Mouse (Mus musculus): Measurements from ENCODE around the gene Gm38655. TPM values are rescaled to one million over a fixed set of nuclear protein-coding genes. Genes with fewer than 3 reads are reported as not detected.
A peak's percentile ranks its signal among the peaks of the same experiment; 100 is the strongest.
"Not testable (repeated sequence)": the region's sequence is repeated elsewhere in the genome, so short reads cannot be mapped to it uniquely, and the experiment has no call there.

Gm38655 gene
- total RNA-seq, 2 experiments from 2014 or later = not detected

DNA sequence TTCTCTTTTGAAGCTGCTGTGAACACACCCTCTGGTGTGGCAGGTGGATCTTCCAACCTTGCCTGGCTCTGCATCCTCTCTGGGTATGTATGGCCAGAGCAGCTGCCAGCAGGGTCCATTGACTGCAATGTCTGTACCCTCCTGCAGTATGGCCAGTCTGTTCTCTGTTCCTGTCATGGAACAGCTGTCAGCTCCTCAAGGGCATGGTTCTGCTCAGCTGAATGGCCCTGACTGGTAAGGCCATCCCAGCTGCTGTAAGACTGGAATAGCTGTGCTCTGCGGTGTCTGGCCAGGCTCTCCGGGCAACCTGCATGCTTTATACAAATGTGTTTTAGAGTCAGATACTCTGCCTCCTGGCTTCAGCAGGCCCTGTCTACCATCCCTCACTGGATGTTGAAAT lies 5.6 kb downstream of the Gm38655 start:
- no peak for DNase-seq

DNA sequence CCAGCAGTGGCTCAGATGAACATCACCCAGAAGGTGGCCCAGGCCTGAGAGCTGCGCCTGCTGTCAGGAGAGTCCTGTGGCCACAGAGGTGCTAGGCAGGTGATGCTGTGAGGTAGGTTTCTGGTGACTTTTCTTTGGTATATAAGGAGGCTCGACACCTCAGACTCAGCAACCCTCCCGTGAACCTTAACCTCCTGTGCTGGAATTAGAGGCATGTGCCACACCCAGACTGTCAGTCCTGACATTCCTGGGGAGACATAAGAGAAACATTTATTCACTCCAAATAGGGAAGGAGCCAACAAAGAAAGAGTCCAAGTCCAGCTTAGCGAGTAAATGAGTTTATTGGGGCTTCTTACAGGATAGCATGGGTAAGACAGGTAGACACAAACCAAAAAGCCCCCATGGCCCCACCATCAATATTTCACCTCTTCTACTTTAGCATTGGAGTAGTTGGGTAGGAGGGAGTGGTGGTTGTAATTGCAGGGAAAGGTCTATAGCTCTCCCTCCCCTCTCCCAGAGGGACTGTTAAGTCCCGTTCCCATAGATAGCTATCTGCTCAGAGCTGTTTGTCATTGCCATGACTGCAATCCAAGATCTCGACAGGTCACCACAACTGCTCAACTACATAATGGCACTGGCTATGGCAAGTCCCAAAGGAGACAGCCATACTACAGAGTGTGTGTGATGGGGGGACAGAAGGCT lies 9.2 kb downstream of the Gm38655 start:
- DNase-seq = no peak

DNA sequence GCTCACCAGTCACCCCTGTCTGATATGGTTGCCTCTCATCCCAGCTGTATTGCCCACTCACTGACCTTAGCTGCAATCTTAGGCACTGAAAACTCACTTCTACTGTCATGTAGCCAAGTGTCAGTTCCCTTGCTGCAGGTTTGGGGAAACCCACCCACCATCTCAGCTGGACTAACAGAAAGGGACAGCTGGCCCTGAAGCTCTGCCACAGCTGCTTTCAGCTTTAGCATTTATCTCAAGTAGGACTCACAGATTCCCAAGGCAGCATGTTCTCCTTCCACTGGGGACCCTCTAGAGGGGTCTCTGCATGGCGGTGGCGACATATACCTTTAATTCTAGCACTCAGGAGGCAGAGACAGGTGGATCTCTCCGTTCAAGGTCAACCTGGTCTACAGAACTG lies 10.5 kb downstream of the Gm38655 start:
- DNase-seq = no peak

DNA sequence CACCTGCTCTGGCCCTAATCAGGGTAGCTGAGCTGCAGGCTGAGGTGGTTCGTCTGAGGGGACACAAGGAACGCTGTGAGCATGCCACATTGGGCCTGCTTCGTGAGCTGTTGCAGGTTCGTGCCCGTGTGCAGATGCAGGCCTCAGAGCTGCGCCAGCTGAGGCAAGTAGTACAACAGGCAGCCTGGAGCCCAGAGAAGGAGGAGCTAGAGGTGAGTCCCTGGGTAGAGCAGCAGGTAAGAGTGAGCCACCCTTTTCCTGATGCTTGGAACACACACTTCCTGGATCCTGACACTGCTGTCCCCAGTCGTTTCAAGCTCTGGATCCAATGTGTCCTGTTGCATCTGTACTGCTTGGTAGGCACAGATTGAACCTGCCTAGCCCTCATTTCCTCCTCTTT lies 11.9 kb downstream of the Gm38655 start:
- no peak for DNase-seq

DNA sequence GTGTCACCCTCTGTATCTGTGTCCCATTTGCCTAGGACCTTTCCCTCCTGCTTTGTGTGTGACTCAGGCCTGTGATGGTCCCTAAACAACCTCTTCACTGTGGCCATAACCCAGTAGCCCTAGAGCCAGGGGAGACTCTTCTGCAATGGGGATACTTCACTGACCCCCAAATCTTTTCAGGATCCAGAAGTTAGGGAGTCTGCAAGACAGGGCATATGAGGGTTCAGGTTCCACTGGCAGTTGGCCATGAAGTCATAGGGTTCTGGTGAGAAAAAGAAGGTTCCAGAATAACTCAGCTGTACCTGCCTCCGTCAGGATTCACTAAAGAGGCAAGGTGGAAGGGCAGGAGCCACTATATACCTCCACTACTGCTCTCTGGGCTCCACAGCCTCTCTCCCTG lies 13.1 kb downstream of the Gm38655 start, which contains the start of gene Ccdc154:
TSS of gene Ccdc154 (plus strand) at position 301 of the 400 bp plus-strand sequence.
- DNase-seq = no peak

DNA sequence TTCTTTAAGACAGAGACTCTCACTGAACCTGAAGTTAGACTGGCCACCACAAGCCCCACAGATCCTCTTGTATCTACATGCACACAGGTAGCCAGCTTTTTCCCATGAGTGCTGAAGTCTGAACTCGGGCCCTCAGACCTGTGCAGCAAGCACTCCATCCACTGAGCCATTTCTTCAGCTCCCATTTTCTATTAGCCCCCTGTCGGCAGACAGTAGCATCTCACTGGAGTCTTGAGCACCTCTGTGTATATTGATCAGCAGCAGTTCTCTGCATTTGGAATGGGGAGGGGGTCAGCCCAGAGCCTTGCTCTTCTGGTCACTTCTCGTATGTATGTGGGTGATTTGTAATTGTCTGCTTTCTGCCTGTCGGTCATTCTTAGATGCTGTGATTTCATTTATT lies 35.3 kb downstream of the Gm38655 start:
- no peak for DNase-seq

DNA sequence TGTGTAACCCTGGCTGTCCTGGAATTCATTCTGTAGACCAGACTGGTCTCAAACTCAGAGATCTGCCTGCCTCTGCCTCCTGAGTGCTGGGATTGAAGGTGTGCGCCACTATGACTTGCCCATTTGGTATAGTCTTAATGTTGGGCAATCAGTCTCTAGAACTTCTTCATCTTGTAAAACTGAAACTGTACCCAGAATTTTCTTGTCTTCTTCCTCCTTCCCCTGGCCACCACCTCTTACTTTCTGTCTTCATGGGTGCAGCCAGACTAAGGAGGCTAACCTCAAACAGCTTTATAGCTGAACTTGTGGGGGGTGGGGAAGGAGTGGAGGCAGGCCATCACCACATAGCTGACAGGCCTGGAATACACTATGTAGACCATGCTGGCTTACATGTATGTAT lies 36.5 kb downstream of the Gm38655 start:
- DNase-seq = no peak

DNA sequence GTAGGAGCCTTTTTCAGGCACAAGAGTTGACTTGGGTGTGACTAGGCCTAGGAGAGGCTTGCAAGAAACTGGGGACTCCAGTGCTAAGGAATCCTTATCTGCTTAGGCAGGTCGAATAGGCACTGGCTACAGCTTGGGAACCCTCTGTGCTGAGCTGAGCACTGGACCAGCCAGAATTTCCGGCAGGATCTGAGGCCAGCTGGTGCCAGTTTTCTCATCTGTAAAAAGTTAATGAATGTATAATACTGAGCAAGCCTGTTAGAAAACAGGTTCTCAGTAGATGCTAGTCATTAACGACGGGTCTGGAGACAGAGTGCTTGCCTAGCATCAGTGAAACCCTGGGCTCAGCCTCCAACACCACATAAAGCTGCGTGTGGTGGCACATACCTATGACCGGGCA lies 39.6 kb downstream of the Gm38655 start:
- DNase-seq = no peak

DNA sequence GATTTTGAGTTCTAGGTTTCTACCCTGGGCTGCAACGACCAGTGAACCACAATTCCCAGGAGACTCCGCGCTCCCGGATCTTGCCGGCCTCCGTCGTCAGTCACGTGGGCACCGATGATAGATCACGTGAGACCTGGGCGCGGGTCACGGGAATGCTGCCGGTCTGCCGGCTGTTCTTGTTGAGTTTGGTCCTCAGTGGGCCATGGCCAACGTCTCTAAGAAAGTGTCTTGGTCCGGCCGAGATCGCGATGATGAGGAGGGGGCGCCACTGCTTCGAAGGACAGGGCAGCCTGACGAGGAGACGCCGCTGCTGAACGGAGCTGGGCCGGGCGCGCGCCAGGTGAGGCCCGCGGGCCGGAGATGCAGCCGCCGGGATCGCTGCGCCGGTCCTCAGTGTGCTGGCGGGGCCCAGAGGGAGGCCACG lies 42.0 kb downstream of the Gm38655 start, which contains the start of gene Clcn7:
TSS of gene Clcn7 (plus strand) at position 117 of the 424 bp plus-strand sequence.
- peak; percentile 96 to 98 for DNase-seq

DNA sequence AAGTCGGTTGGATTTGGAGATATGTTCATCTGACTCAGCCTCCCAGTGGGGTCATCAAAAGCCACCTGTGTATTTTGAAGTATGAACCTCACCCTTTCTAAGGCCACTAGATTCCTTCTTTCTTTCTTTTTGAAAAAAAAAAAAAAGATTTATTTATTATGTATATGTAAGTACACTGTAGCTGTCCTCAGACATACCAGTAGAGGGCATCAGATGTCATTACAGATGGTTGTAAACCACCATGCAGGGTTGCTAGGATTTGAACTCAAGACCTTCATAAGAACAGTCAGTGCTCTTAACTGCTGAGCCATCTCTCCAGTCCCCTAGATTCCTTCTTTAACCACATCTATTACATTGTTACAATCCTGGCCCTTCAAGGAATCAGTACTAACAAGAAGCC lies 45.2 kb downstream of the Gm38655 start:
- no peak for DNase-seq

DNA sequence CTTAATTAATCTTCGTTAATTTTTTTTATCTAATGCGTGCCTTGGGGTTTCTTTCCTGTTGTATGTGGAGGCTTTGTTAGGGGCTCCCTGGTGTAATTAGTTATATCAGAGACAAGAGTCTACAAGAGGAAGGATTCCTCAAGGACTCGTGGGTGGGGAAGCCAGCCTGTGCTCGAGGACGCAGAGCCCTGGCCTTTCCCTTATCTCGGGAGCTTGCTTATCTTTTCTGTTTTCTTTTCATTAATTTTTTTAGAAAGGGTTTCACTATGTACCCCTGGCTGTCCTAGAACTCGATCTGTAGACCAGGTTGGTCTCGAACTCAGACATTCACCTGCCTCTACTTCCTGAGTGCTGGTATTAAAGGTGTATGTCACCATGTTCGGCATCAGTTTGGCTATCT lies 47.6 kb downstream of the Gm38655 start:
- no peak for DNase-seq

DNA sequence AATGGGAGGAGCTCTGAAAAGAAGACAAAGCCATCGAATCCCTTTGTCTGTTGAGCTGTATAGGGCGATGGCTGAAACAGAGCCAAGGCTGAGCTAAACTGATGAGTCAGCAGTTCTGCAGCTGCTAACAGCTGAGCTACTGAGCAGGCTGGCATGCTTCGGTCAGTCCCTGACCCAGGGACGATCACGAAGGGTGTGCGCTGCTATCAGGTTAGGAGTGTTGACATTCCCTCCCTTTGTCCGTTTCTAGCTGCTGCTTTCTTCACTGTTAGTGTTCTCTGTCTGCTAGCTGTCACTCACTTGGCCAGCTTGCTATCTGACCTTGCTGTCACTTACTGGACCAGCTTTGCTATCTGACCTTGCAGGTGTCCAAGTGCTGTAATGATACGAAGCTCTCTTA lies 48.2 kb downstream of the Gm38655 start:
- DNase-seq = peak; percentile 31 to 50

DNA sequence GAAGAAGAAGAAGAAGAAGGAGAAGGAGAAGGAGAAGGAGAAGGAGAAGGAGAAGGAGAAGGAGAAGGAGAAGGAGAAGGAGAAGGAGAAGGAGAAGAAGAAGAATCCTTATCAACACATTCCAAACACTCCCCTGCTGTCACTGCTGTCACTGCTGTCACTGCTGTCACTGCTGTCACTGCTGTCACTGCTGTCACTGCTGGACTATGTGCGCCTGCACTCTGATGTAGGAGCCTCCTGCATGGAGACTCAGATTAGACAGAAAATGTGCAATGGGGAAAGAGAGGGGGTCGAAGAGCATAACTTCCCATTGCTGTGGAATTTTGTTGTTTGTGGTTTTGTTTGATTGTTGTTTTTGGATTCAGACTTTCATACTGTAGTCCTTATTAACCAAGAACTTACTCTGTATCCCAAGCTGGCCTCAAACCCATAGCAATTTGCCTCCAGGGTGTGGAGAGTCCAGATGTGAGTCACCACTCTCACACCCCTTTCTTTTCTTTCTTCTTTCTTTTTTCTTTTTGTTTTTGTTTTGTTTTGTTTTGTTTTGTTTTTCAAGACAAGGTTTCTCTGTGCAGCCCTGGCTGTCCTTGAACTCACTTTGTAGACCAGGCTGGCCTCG lies 49.7 kb downstream of the Gm38655 start:
- not testable (repeated sequence) for DNase-seq

DNA sequence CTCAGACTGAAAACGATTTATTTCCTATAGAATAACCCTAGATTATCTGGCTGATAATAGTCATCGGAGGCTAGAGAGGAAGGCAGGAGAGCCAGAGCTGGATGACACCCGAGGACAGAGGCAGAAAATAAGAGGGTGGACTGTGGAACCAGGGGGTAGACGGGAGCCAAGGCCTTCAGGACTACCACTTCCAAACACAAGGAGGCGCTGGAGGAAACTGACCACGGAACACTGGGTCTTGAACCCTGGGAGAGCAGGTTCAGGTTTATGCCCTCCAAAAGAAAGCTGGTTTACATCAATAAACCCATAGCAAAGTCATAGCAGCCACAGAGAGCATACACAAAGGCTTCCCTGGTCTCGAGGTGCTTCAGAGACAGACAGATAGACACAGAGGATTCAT lies 51.3 kb downstream of the Gm38655 start:
- DNase-seq = peak in 1 of 2 experiments; percentile 41

Other genes starting within 250 kb of the Gm38655 start
- 10 to 100 TPM; 55.9 to 64.8 TPM for gene Mapk8ip3, start 238.5 kb downstream of the Gm38655 start, total RNA-seq (2021)
- 10 to 100 TPM in 1 of 2 experiments, 1 to 10 TPM in 1; 8.9 to 11.2 TPM for gene Jpt2, start 214.8 kb downstream of the Gm38655 start, total RNA-seq (2021)
- 10 to 100 TPM in 1 of 2 experiments, 1 to 10 TPM in 1; 9.5 to 10.7 TPM for gene Cramp1l, start 159.7 kb downstream of the Gm38655 start, total RNA-seq (2021)
- 1 to 10 TPM; 3.5 to 5.5 TPM for gene Ift140, start 159.4 kb downstream of the Gm38655 start, total RNA-seq (2021)
- gene Tmem204, start 91.9 kb downstream of the Gm38655 start, total RNA-seq (2021) = 10 to 100 TPM; 41.5 to 48.0 TPM
- gene Telo2, start 59.5 kb downstream of the Gm38655 start, total RNA-seq (2021) = 10 to 100 TPM; 11.1 to 14.5 TPM
- gene Ptx4, start 54.7 kb downstream of the Gm38655 start, total RNA-seq (2021) = 1 to 10 TPM; 2.5 to 3.0 TPM
- 10 to 100 TPM; 26.2 to 31.3 TPM for gene Clcn7, start 42.1 kb downstream of the Gm38655 start, total RNA-seq (2021)
- gene Ccdc154, start 13.0 kb downstream of the Gm38655 start, total RNA-seq (2021) = not detected
- gene BC003965, start 9.1 kb upstream of the Gm38655 start, total RNA-seq (2021) = 10 to 100 TPM; 21.3 to 24.1 TPM
- 1 to 10 TPM; 7.0 to 8.7 TPM for gene Unkl, start 12.9 kb upstream of the Gm38655 start, total RNA-seq (2021)
- gene Gnptg, start 64.7 kb upstream of the Gm38655 start, total RNA-seq (2021) = 10 to 100 TPM; 14.8 to 15.9 TPM
- gene Tsr3, start 64.7 kb upstream of the Gm38655 start, total RNA-seq (2021) = 1 to 10 TPM; 7.7 to 9.5 TPM
- gene Baiap3, start 80.9 kb upstream of the Gm38655 start, total RNA-seq (2021) = 1 to 10 TPM in 1 of 2 experiments, under 1 TPM in 1; 0.62 to 1.3 TPM
- gene Ube2i, start 99.2 kb upstream of the Gm38655 start, total RNA-seq (2021) = 100 to 1,000 TPM in 1 of 2 experiments, 10 to 100 TPM in 1; 90.7 to 105 TPM
- gene Prss34, start 122.9 kb upstream of the Gm38655 start, total RNA-seq (2021) = under 1 TPM; 0.46 to 0.50 TPM
- not detected for gene Prss28, start 133.2 kb upstream of the Gm38655 start, total RNA-seq (2021)
- not detected for gene Prss29, start 143.2 kb upstream of the Gm38655 start, total RNA-seq (2021)
- under 1 TPM; 0.37 to 0.62 TPM for gene Tpsab1, start 170.1 kb upstream of the Gm38655 start, total RNA-seq (2021)
- 1 to 10 TPM; 2.0 to 2.6 TPM for gene Tpsb2, start 190.8 kb upstream of the Gm38655 start, total RNA-seq (2021)
- gene Tpsg1, start 193.8 kb upstream of the Gm38655 start, total RNA-seq (2021) = not detected